Mouse (Mus musculus) ES-E14 (cell line): ENCODE data around the gene Shisal2b.

Experiments used
- CHD2 ChIP-seq: IDR thresholded peaks from 2 replicates; pipeline ENCODE4 v1.6.1; 2014; ENCODE audit warnings: mild to moderate bottlenecking, low read depth, low read length, inconsistent platforms
- HCFC1 ChIP-seq: IDR thresholded peaks from 2 replicates; pipeline ENCODE4 v1.6.1; 2012; ENCODE audit warnings: low read length, inconsistent platforms, borderline replicate concordance; ENCODE audit not compliant: insufficient read depth
- MAFK ChIP-seq: IDR thresholded peaks from 2 replicates; pipeline ENCODE4 v1.6.1; 2014; ENCODE audit warnings: mild to moderate bottlenecking, low read depth, low read length, inconsistent platforms; ENCODE audit not compliant: insufficient read depth

- no peak for TF ChIP-seq HCFC1
- no peak for TF ChIP-seq CHD2
- TF ChIP-seq MAFK: no peak
Measured at GRCm38 (mm10) chr13:104821192-104821591, 42.5 kb downstream of the Shisal2b start.
